Mouse (Mus musculus) CD8-positive naive resting alpha-beta T cell, adult 57 days (primary cell): ENCODE data around the gene Pisd. TPM values are rescaled to one million over a fixed set of nuclear protein-coding genes. Genes with fewer than 3 reads are reported as not detected.

Source experiments
- total RNA-seq: library from RNA; stranded (reverse); gene quantifications from one replicate; pipeline ENCODE4 v1.2.4, GENCODE M21; 2023

Pisd gene
- total RNA-seq: 29.9 TPM

DNA sequence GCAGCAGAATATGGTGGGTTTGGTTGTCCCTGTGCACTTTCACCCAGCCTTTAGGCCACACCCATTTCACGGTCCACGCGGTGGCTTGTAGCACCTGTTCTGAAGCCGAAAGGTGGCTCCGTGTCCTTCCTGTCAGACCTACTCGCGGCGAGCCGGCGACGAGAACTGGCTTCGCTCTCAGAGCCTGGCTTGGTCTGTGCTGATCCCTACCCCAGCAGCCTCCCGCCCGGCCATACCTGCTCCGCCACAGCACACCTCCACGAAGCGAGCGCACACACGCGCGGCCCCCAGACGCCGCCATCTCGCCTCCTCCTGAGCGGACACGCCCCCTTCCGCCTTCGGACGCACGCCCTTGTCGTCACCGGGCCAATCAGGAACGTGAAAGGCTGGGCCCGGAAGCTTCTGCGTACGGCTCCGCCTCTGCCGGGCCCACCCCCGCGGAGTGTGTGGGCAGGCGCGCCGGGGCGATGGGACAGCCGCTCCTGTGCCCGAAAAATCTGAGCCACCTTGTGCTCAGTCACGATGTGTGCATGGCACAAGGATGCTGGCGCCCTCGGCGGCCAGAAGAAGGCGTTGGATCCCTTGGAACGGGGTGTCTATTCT lies at the start of gene Pisd:
Pisd (minus strand) TSS at position 334 of the 603 bp plus-strand sequence.

DNA sequence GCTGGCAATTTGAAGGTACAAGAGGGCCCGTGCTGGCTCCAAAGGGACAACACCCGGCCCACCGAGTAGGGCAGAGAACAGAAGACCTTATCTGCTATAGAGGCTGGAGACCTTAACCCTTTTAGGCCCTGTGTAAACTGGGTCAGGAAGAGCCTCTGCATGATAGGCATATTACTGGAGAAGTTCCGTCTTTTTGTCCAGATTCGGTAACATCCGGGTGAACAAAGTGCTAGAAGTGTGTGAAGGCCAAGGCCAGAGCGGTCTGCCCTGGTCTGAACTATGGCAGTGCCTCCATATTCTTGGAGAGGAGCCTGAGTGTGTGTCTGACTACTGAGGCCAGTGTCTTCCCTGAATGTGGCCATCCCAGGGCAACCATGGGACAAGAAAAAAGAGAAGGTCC lies 41.6 kb upstream of the Pisd start, which contains the start of gene Gm20671:
Gm20671 (minus strand) TSS at position 101 of the 400 bp plus-strand sequence.

Other genes starting within 250 kb of the Pisd start
- 1.3 TPM for gene Yes1, start 174.5 kb downstream of the Pisd start, total RNA-seq
- not detected for gene Gm20671, start 41.5 kb upstream of the Pisd start, total RNA-seq
- 54.5 TPM for gene Prr14l, start 68.6 kb upstream of the Pisd start, total RNA-seq
- gene Depdc5, start 78.1 kb upstream of the Pisd start, total RNA-seq: 41.5 TPM
- gene Ywhah, start 233.2 kb upstream of the Pisd start, total RNA-seq: 119 TPM